ENCODE assay signal across 8 mouse cellular contexts in genomic region chr7:65955304-65956220, GRCm38 (mm10).
DNase-seq lines count a peak whose midpoint lies in the region; ATAC-seq and TF ChIP-seq lines count a peak whose summit lies in the region.

No protein-coding gene starts in this region.

- DNase-seq in lung, postnatal 10 days = peak; percentile 20
- DNase-seq in lung, postnatal 0 days (ENCODE audit: low spot score) = no peak
- DNase-seq in frontal cortex, postnatal 25 days (ENCODE audit: low spot score in 2 of 2) = peak; percentile 5 to 26
- peak; percentile 62 for DNase-seq in midbrain, embryonic 10.5 days (ENCODE audit: low spot score)
- DNase-seq in yolk sac, embryonic 10.5 days (ENCODE audit: low spot score) = peak; percentile 17
- no peak for DNase-seq in liver, embryonic 11.5 days (ENCODE audit: low spot score)
- DNase-seq in gastrocnemius, postnatal 25 days = no peak
- no peak for DNase-seq in urinary bladder, postnatal 4 days (ENCODE audit: low spot score in 2 of 2)

- H3K9me3 ChIP-seq in lung, postnatal 0 days (ENCODE audit: low read length) = no peaks in the 10 kb centered on the region
- no peaks in the 10 kb centered on the region for H3K9me3 ChIP-seq in midbrain, embryonic 10.5 days (replicated peaks)
- no peaks in the 10 kb centered on the region for H3K9me3 ChIP-seq in liver, embryonic 11.5 days (ENCODE audit: control insufficient read depth, low read length)

- 60% methylated on average over 24 of the region's 24 CpGs for WGBS in lung, postnatal 0 days
- 53% methylated on average over 24 of the region's 24 CpGs for WGBS in midbrain, embryonic 10.5 days
- WGBS in liver, embryonic 11.5 days = 77% methylated on average over 24 of the region's 24 CpGs

- H3K36me3 ChIP-seq in lung, postnatal 0 days (ENCODE audit: insufficient read depth, low read length) = no peaks in the 10 kb centered on the region
- H3K36me3 ChIP-seq in midbrain, embryonic 10.5 days = no peaks in the 10 kb centered on the region
- no peaks in the 10 kb centered on the region for H3K36me3 ChIP-seq in liver, embryonic 11.5 days (ENCODE audit: control insufficient read depth, insufficient read depth, low read length)

- no peak overlapping the region for H3K4me2 ChIP-seq in lung, postnatal 0 days (replicated peaks; ENCODE audit: low read depth, low read length)
- H3K4me2 ChIP-seq in liver, embryonic 11.5 days = no peak overlapping the region

- no peaks in the 10 kb centered on the region for H3K4me1 ChIP-seq in lung, postnatal 0 days (ENCODE audit: insufficient read depth, low read depth, low read length)
- peaks cover 25% of the 10 kb centered on the region for H3K4me1 ChIP-seq in midbrain, embryonic 10.5 days
- no peaks in the 10 kb centered on the region for H3K4me1 ChIP-seq in liver, embryonic 11.5 days (replicated peaks; ENCODE audit: control insufficient read depth, insufficient read depth, low read length)

- TF ChIP-seq CTCF in lung, postnatal 0 days (IDR thresholded peaks at IDR 0.05) = no peak

- no peaks in the 10 kb centered on the region for H3K27me3 ChIP-seq in lung, postnatal 0 days (replicated peaks; ENCODE audit: insufficient read depth, low read length)
- no peaks in the 10 kb centered on the region for H3K27me3 ChIP-seq in midbrain, embryonic 10.5 days (ENCODE audit: low read depth, poor library complexity, severe bottlenecking)
- no peaks in the 10 kb centered on the region for H3K27me3 ChIP-seq in liver, embryonic 11.5 days (replicated peaks; ENCODE audit: control insufficient read depth, insufficient read depth, low read length)

- no peak overlapping the region for H3K27ac ChIP-seq in lung, postnatal 0 days (ENCODE audit: low read length)
- H3K27ac ChIP-seq in midbrain, embryonic 10.5 days (replicated peaks) = peak overlapping the region; percentile 78
- H3K27ac ChIP-seq in liver, embryonic 11.5 days (ENCODE audit: low read depth, low read length) = no peak overlapping the region

- ATAC-seq in lung, postnatal 0 days = no peak
- ATAC-seq in liver, embryonic 11.5 days (replicated peaks; ENCODE audit: low FRiP score) = no peak

- TF ChIP-seq EP300 in lung, postnatal 0 days (IDR thresholded peaks at IDR 0.05) = no peak

- H3K4me3 ChIP-seq in lung, postnatal 0 days (ENCODE audit: low read depth, low read length) = no peak overlapping the region
- H3K4me3 ChIP-seq in midbrain, embryonic 10.5 days = no peak overlapping the region
- H3K4me3 ChIP-seq in liver, embryonic 11.5 days (ENCODE audit: low read depth, low read length) = no peak overlapping the region

- H3K9ac ChIP-seq in lung, postnatal 0 days (replicated peaks; ENCODE audit: low read depth) = no peak overlapping the region
- H3K9ac ChIP-seq in liver, embryonic 11.5 days (ENCODE audit: low read depth, low read length) = no peak overlapping the region

Comparison
In these comparisons a context has a peak if more than half of its experiments do, and no peak if none do; other contexts are left out.
1. DNase-seq: peak in lung, postnatal 10 days (single experiment), frontal cortex, postnatal 25 days (2 of 2), midbrain, embryonic 10.5 days (single experiment) and yolk sac, embryonic 10.5 days (single experiment); none in lung, postnatal 0 days (single experiment), liver, embryonic 11.5 days (single experiment), gastrocnemius, postnatal 25 days (single experiment) and urinary bladder, postnatal 4 days (0 of 2).